Mouse (Mus musculus): ENCODE results near the gene Gm21981. TPM values are rescaled to one million over a fixed set of nuclear protein-coding genes. Genes with fewer than 3 reads are reported as not detected.

Gene Gm21981
- polyA plus RNA-seq, 1 experiment from 2014 or later: 2.4 TPM

DNA sequence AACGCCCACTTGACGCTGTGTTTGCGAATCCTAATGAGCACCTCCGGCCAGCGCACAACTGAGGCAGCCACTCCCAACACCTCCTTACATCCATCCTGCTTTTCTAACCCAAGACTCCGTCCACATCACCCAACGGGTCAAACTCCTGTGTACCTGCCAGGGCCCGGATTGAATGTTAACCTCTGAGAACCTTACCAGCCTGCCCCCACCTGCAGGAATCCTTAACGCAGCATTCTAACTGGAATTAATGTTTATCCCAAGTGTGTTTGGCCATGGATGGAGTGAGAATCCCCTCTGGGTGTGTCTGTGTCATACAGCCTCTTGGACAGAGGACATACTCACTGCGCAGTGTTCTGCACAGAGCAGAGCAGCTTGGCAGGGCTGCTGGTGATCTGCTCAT lies 3.9 kb upstream of the Gm21981 start:
- H3K27me3 ChIP-seq (ENCODE audit: control insufficient read depth, insufficient read depth, low read length): no peaks in the 10 kb centered on the region; the same call in 1 of the 2 replicates
- no peak for ATAC-seq (replicated peaks; ENCODE audit: insufficient number of reproducible peaks, low FRiP score, low TSS enrichment, low read depth)
- no peak overlapping the region for H3K4me3 ChIP-seq (ENCODE audit: low read depth, low read length)
- no peak overlapping the region for H3K9ac ChIP-seq (replicated peaks; ENCODE audit: low read length)
- H3K4me1 ChIP-seq (ENCODE audit: control insufficient read depth, insufficient read depth, low read length): peaks cover 3% of the 10 kb centered on the region; the same call in 1 of the 2 replicates
- H3K36me3 ChIP-seq (replicated peaks; ENCODE audit: control insufficient read depth, insufficient read depth, low read depth, low read length): no peaks in the 10 kb centered on the region
- H3K4me2 ChIP-seq (ENCODE audit: low read depth, low read length): no peak overlapping the region
- no peaks in the 10 kb centered on the region for H3K9me3 ChIP-seq (replicated peaks; ENCODE audit: control insufficient read depth, low read length)
- WGBS: 88% methylated on average over 10 of the region's 10 CpGs
- no peak for DNase-seq (ENCODE audit: low spot score)
- H3K27ac ChIP-seq (replicated peaks; ENCODE audit: low read depth, low read length): no peak overlapping the region

GRCm38 (mm10) chr17:47695337-47695710 lies 1.1 kb upstream of the Gm21981 start:
- 0% methylated on average over 19 of the region's 23 CpGs for WGBS
- H3K27ac ChIP-seq (replicated peaks; ENCODE audit: low read depth, low read length): no peak overlapping the region
- peaks cover 3% of the 10 kb centered on the region; the same call in 1 of the 2 replicates for H3K4me1 ChIP-seq (ENCODE audit: control insufficient read depth, insufficient read depth, low read length)
- H3K4me2 ChIP-seq (ENCODE audit: low read depth, low read length): peak overlapping the region; percentile 77
- 0 out of 2 replicates have a peak, but pooled peaks have one; percentile 4 for ATAC-seq (replicated peaks; ENCODE audit: insufficient number of reproducible peaks, low FRiP score, low TSS enrichment, low read depth)
- no peaks in the 10 kb centered on the region for H3K9me3 ChIP-seq (replicated peaks; ENCODE audit: control insufficient read depth, low read length)
- no peak for DNase-seq (ENCODE audit: low spot score)
- H3K27me3 ChIP-seq (ENCODE audit: control insufficient read depth, insufficient read depth, low read length): no peaks in the 10 kb centered on the region
- H3K36me3 ChIP-seq (replicated peaks; ENCODE audit: control insufficient read depth, insufficient read depth, low read depth, low read length): no peaks in the 10 kb centered on the region
- peak overlapping the region; percentile 77 for H3K4me3 ChIP-seq (ENCODE audit: low read depth, low read length)
- peak overlapping the region; percentile 88 for H3K9ac ChIP-seq (replicated peaks; ENCODE audit: low read length)

DNA sequence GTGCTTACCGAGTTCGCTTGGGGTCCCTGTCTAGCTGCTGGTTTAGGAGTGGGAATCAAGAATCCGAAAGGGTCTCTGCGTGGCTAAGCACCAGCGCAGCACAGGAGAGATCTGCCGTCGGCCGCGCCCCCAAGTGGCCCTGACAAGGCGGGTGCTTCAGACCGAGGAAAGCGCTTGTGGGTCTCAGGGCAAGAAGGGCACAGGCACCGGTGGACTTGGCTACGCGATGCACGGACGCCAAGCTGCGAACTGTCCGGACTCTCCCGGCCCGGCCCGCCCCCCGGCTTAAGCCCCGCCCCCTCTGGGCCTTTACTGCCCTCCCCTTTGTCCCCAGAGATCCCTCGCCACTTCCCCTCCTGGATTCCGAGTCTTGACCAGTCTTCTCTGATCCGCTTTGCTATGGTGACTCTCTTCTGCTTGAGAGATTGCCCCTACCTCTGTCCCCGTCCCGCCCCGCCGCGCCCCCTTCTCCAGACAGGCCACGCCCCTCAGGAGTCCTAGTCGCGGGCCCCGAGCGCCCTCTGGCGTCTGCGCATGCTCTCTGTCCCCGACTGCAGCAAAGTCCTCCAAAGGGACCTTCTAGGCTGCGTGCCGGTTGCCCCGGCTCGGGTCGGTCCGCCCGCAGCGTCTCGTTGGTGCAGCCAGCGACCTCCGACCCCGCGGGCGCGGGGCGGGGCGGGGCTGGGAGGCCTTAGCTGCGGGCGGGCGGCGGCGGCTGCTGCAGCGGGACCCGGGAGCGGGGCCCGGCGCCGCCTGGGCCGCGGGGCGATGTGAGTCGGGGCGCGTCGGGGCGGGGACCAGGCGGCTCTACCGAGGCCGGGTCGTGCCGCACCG lies 465 bp upstream of the Gm21981 start, which contains the start of gene Prickle4:
Prickle4 (minus strand) TSS at position 234 of the 834 bp plus-strand sequence.
- peak; percentile 97 for DNase-seq (ENCODE audit: low spot score)
- Histone ChIP-seq H3K4me2 (ENCODE audit: low read depth, low read length) (peak within 1 kb of the TSS; percentile 77), H3K4me1 (ENCODE audit: control insufficient read depth, insufficient read depth, low read length) (peaks cover 3% of the 10 kb centered on the region; the same call in 1 of the 2 replicates), H3K9ac (replicated peaks; ENCODE audit: low read length) (peak within 1 kb of the TSS; percentile 88), H3K36me3 (replicated peaks; ENCODE audit: control insufficient read depth, insufficient read depth, low read depth, low read length) (no peaks in the 10 kb centered on the region), H3K9me3 (replicated peaks; ENCODE audit: control insufficient read depth, low read length) (no peaks in the 10 kb centered on the region), H3K27ac (replicated peaks; ENCODE audit: low read depth, low read length) (0 out of 2 replicates have a peak within 1 kb of the TSS, but pooled peaks have one; percentile 20), H3K4me3 (ENCODE audit: low read depth, low read length) (peak within 1 kb of the TSS; percentile 77), H3K27me3 (ENCODE audit: control insufficient read depth, insufficient read depth, low read length) (no peaks in the 10 kb centered on the region)
- peak; percentile 92 for ATAC-seq (replicated peaks; ENCODE audit: insufficient number of reproducible peaks, low FRiP score, low TSS enrichment, low read depth)
- WGBS: 1% methylated on average over 77 of the region's 82 CpGs

GRCm38 (mm10) chr17:47693671-47694441 lies 399 bp downstream of the Gm21981 start:
- H3K36me3 ChIP-seq (replicated peaks; ENCODE audit: control insufficient read depth, insufficient read depth, low read depth, low read length): no peaks in the 10 kb centered on the region
- peak overlapping the region; percentile 35 for H3K9ac ChIP-seq (replicated peaks; ENCODE audit: low read length)
- 37% methylated on average over 13 of the region's 13 CpGs for WGBS
- no peak overlapping the region for H3K27ac ChIP-seq (replicated peaks; ENCODE audit: low read depth, low read length)
- H3K9me3 ChIP-seq (replicated peaks; ENCODE audit: control insufficient read depth, low read length): no peaks in the 10 kb centered on the region
- DNase-seq (ENCODE audit: low spot score) (no peak), ATAC-seq (replicated peaks; ENCODE audit: insufficient number of reproducible peaks, low FRiP score, low TSS enrichment, low read depth) (no peak)
- peak overlapping the region; percentile 77 for H3K4me3 ChIP-seq (ENCODE audit: low read depth, low read length)
- peak overlapping the region; percentile 77 for H3K4me2 ChIP-seq (ENCODE audit: low read depth, low read length)
- H3K4me1 ChIP-seq (ENCODE audit: control insufficient read depth, insufficient read depth, low read length): peaks cover 3% of the 10 kb centered on the region; the same call in 1 of the 2 replicates
- no peaks in the 10 kb centered on the region for H3K27me3 ChIP-seq (ENCODE audit: control insufficient read depth, insufficient read depth, low read length)

DNA sequence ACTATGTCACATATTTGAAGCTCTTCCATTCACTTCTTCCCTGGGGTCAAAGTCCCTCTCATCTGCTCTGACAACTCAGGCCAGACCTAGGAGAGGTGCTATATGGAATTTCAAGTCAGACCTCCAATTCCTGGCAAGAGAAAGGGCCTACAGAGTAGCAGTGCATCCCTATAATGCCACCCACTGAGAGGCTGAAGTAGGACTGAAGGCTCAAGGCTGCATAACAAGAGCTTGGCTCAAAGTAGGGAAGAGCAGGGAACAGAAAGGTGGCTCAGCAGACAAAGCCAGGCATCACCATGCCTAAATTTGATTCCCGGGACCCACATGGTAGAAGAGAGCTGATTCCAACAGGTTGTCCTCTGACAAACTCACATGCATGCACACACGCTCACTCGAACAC lies 2.6 kb downstream of the Gm21981 start:
- H3K4me1 ChIP-seq (ENCODE audit: control insufficient read depth, insufficient read depth, low read length): peaks cover 3% of the 10 kb centered on the region; the same call in 1 of the 2 replicates
- no peak overlapping the region for H3K9ac ChIP-seq (replicated peaks; ENCODE audit: low read length)
- no peaks in the 10 kb centered on the region for H3K27me3 ChIP-seq (ENCODE audit: control insufficient read depth, insufficient read depth, low read length)
- H3K9me3 ChIP-seq (replicated peaks; ENCODE audit: control insufficient read depth, low read length): no peaks in the 10 kb centered on the region
- H3K4me2 ChIP-seq (ENCODE audit: low read depth, low read length): no peak overlapping the region
- ATAC-seq (replicated peaks; ENCODE audit: insufficient number of reproducible peaks, low FRiP score, low TSS enrichment, low read depth): no peak
- no peak for DNase-seq (ENCODE audit: low spot score)
- WGBS: 96% methylated on average over 3 of the region's 3 CpGs
- H3K27ac ChIP-seq (replicated peaks; ENCODE audit: low read depth, low read length): no peak overlapping the region
- no peaks in the 10 kb centered on the region for H3K36me3 ChIP-seq (replicated peaks; ENCODE audit: control insufficient read depth, insufficient read depth, low read depth, low read length)
- no peak overlapping the region for H3K4me3 ChIP-seq (ENCODE audit: low read depth, low read length)

- H3K4me3 ChIP-seq (ENCODE audit: low read depth, low read length): no peak overlapping the region
- H3K4me1 ChIP-seq (ENCODE audit: control insufficient read depth, insufficient read depth, low read length): no peaks in the 10 kb centered on the region; the same call in 1 of the 2 replicates
- no peak for ATAC-seq (replicated peaks; ENCODE audit: insufficient number of reproducible peaks, low FRiP score, low TSS enrichment, low read depth)
- no peaks in the 10 kb centered on the region for H3K9me3 ChIP-seq (replicated peaks; ENCODE audit: control insufficient read depth, low read length)
- no peaks in the 10 kb centered on the region for H3K27me3 ChIP-seq (ENCODE audit: control insufficient read depth, insufficient read depth, low read length)
- H3K36me3 ChIP-seq (replicated peaks; ENCODE audit: control insufficient read depth, insufficient read depth, low read depth, low read length): no peaks in the 10 kb centered on the region
- H3K27ac ChIP-seq (replicated peaks; ENCODE audit: low read depth, low read length): no peak overlapping the region
- 83% methylated on average over 6 of the region's 8 CpGs for WGBS
- H3K4me2 ChIP-seq (ENCODE audit: low read depth, low read length): no peak overlapping the region
- no peak overlapping the region for H3K9ac ChIP-seq (replicated peaks; ENCODE audit: low read length)
- DNase-seq (ENCODE audit: low spot score): no peak
These were observed 4.4 kb downstream of the Gm21981 start for GRCm38 (mm10) chr17:47689894-47690293.

- peak within 1 kb of the TSS; percentile 97 for H3K4me2 ChIP-seq (ENCODE audit: low read depth, low read length)
- peak; percentile 56 for ATAC-seq (replicated peaks; ENCODE audit: insufficient number of reproducible peaks, low FRiP score, low TSS enrichment, low read depth)
These were observed 5.4 kb downstream of the Gm21981 start, which contains the start of gene Frs3 for GRCm38 (mm10) chr17:47688608-47689575. Gene Frs3 (plus strand): TSS chr17:47689030.

More at GRCm38 (mm10) chr17:47688608-47689575, 5.4 kb downstream of the Gm21981 start, which contains the start of gene Frs3:
- no peaks in the 10 kb centered on the region; the same call in 1 of the 2 replicates for H3K4me1 ChIP-seq (ENCODE audit: control insufficient read depth, insufficient read depth, low read length)
- H3K9me3 ChIP-seq (replicated peaks; ENCODE audit: control insufficient read depth, low read length): no peaks in the 10 kb centered on the region
- H3K27me3 ChIP-seq (ENCODE audit: control insufficient read depth, insufficient read depth, low read length): no peaks in the 10 kb centered on the region
- 1% methylated on average over 55 of the region's 58 CpGs for WGBS
- H3K36me3 ChIP-seq (replicated peaks; ENCODE audit: control insufficient read depth, insufficient read depth, low read depth, low read length): no peaks in the 10 kb centered on the region
- DNase-seq (ENCODE audit: low spot score): peak; percentile 76
- H3K4me3 ChIP-seq (ENCODE audit: low read depth, low read length): peak within 1 kb of the TSS; percentile 88
- H3K27ac ChIP-seq (replicated peaks; ENCODE audit: low read depth, low read length): peak within 1 kb of the TSS; percentile 22; the same call in 1 of the 2 replicates
- peak within 1 kb of the TSS; percentile 84 for H3K9ac ChIP-seq (replicated peaks; ENCODE audit: low read length)

Data from embryonic facial prominence, embryonic 11.5 days (tissue).